Mouse (Mus musculus) CH12.LX (cell line): Measurements from ENCODE around the gene Rab13. TPM values are rescaled to one million over a fixed set of nuclear protein-coding genes. Genes with fewer than 3 reads are reported as not detected.
A peak's percentile ranks its signal among the peaks of the same experiment; 100 is the strongest.

Experiments
- DNase-seq: peaks from one replicate; pipeline ENCODE4 v3.0.0-alpha.2; 2013; ENCODE audit errors: extremely low read depth
- H3K27ac ChIP-seq: 2 replicates; pipeline ENCODE4 v1.5.1; 2012; ENCODE audit warnings: low read depth, mild to moderate bottlenecking, control low read depth, moderate library complexity; ENCODE audit not compliant: insufficient read depth
- H3K27me3 ChIP-seq: replicated peaks from 2 replicates; pipeline ENCODE3; 2012; ENCODE audit warnings: inconsistent platforms
- H3K36me3 ChIP-seq, 2 experiments: replicated peaks in 1 of 2; 2 replicates each; pipeline versions ENCODE3 to v1.6.1; 2012; ENCODE audit warnings: inconsistent platforms in 1 of 2, low read length in 1 of 2, mild to moderate bottlenecking in 1 of 2, mixed read lengths in 1 of 2, moderate library complexity in 1 of 2; ENCODE audit not compliant: control insufficient read depth in 1 of 2, insufficient read depth in 1 of 2
- H3K4me1 ChIP-seq, 2 experiments: 2 replicates each; pipeline ENCODE4 v1.6.1; 2012; ENCODE audit warnings: inconsistent platforms in 1 of 2, moderate library complexity in 1 of 2; ENCODE audit not compliant: insufficient read depth in 2 of 2, control insufficient read depth in 1 of 2
- H3K4me2 ChIP-seq: 2 replicates; pipeline ENCODE4 v1.6.1; 2012; ENCODE audit warnings: low read depth, mild to moderate bottlenecking, control low read depth; ENCODE audit not compliant: poor library complexity, insufficient read depth, severe bottlenecking
- H3K4me3 ChIP-seq, 3 experiments: fragments of 150-350 bp in 1 of 3; sonication (generic) in 1 of 3; replicated peaks in 1 of 3; 2 replicates each; pipeline versions ENCODE3 to v1.5.1; 2011 to 2012; ENCODE audit warnings: low read depth in 2 of 3, low read length in 2 of 3, mild to moderate bottlenecking in 2 of 3, moderate library complexity in 2 of 3, control low read depth in 1 of 3, improper control_type of control experiment in 1 of 3, inconsistent platforms in 1 of 3, mixed read lengths in 1 of 3; ENCODE audit not compliant: poor library complexity in 1 of 3
- H3K79me2 ChIP-seq: replicated peaks from 2 replicates; pipeline ENCODE4 v1.6.1; 2012; ENCODE audit warnings: mild to moderate bottlenecking, moderate library complexity; ENCODE audit not compliant: control insufficient read depth, poor library complexity, insufficient read depth, severe bottlenecking; ENCODE audit errors: extremely low read depth
- H3K9ac ChIP-seq: 2 replicates; pipeline ENCODE4 v1.6.1; 2012; ENCODE audit warnings: low read depth, mild to moderate bottlenecking, control low read depth, moderate library complexity; ENCODE audit not compliant: insufficient read depth
- H3K9me3 ChIP-seq: replicated peaks from 2 replicates; pipeline ENCODE3; 2012; ENCODE audit warnings: low read length, inconsistent platforms, mixed read lengths
- BHLHE40 ChIP-seq: IDR thresholded peaks from 2 replicates; pipeline ENCODE4 v1.6.1; 2011; ENCODE audit warnings: mild to moderate bottlenecking, low read depth, low read length, improper control_type of control experiment
- CHD1 ChIP-seq: IDR thresholded peaks from 2 replicates; pipeline ENCODE4 v1.6.1; 2012; ENCODE audit warnings: low read depth, low read length, improper control_type of control experiment, inconsistent platforms
- E2F4 ChIP-seq: IDR thresholded peaks from 2 replicates; pipeline ENCODE4 v1.6.1; 2011; ENCODE audit warnings: low read depth, low read length, improper control_type of control experiment; ENCODE audit not compliant: insufficient replicate concordance
- ELF1 ChIP-seq: IDR thresholded peaks from 2 replicates; pipeline ENCODE4 v1.6.1; 2014; ENCODE audit warnings: low read depth, mild to moderate bottlenecking, inconsistent platforms, low read length, improper control_type of control experiment
- GABPA ChIP-seq: IDR thresholded peaks from 2 replicates; pipeline ENCODE4 v1.6.1; 2012; ENCODE audit warnings: low read depth, low read length, improper control_type of control experiment, inconsistent platforms; ENCODE audit not compliant: insufficient replicate concordance
- IRF4 ChIP-seq: IDR thresholded peaks from 2 replicates; pipeline ENCODE4 v1.6.1; 2014; ENCODE audit warnings: low read depth, mild to moderate bottlenecking, inconsistent platforms, low read length, improper control_type of control experiment
- JUND ChIP-seq: conservative IDR thresholded peaks from 2 replicates; pipeline ENCODE4 v1.6.1; 2011; ENCODE audit warnings: low read depth, low read length, improper control_type of control experiment
- KAT2A ChIP-seq: IDR thresholded peaks from 2 replicates; pipeline ENCODE4 v1.6.1; 2012; ENCODE audit warnings: low read length, improper control_type of control experiment, inconsistent platforms; ENCODE audit not compliant: insufficient replicate concordance
- MAFK ChIP-seq: IDR thresholded peaks from 2 replicates; pipeline ENCODE4 v1.6.1; 2011; ENCODE audit warnings: low read length, improper control_type of control experiment; ENCODE audit not compliant: insufficient replicate concordance
- MAZ ChIP-seq: IDR thresholded peaks from 2 replicates; pipeline ENCODE4 v1.6.1; 2012; ENCODE audit warnings: low read depth, mild to moderate bottlenecking, inconsistent platforms, low read length, improper control_type of control experiment, moderate library complexity
- MEF2A ChIP-seq: IDR thresholded peaks from 2 replicates; pipeline ENCODE4 v1.6.1; 2014; ENCODE audit warnings: low read depth, mild to moderate bottlenecking, inconsistent platforms, low read length, improper control_type of control experiment, borderline replicate concordance
- MXI1 ChIP-seq: IDR thresholded peaks from 2 replicates; pipeline ENCODE4 v1.6.1; 2011; ENCODE audit warnings: mild to moderate bottlenecking, low read depth, low read length, improper control_type of control experiment
- MYC ChIP-seq: IDR thresholded peaks from 2 replicates; pipeline ENCODE4 v1.6.1; 2011; ENCODE audit warnings: low read depth, mild to moderate bottlenecking, improper control_type of control experiment, low read length
- NELFE ChIP-seq: IDR thresholded peaks from 2 replicates; pipeline ENCODE4 v1.6.1; 2011; ENCODE audit warnings: low read depth, low read length, improper control_type of control experiment
- NRF1 ChIP-seq: IDR thresholded peaks from 2 replicates; pipeline ENCODE4 v1.6.1; 2014; ENCODE audit warnings: low read depth, mild to moderate bottlenecking, inconsistent platforms, low read length, improper control_type of control experiment, moderate library complexity
- SIN3A ChIP-seq: IDR thresholded peaks from 2 replicates; pipeline ENCODE4 v1.6.1; 2012; ENCODE audit warnings: low read length, improper control_type of control experiment, inconsistent platforms
- SMC3 ChIP-seq: IDR thresholded peaks from 2 replicates; pipeline ENCODE4 v1.6.1; 2011; ENCODE audit warnings: low read depth, low read length, improper control_type of control experiment
- UBTF ChIP-seq: IDR thresholded peaks from 2 replicates; pipeline ENCODE4 v1.6.1; 2012; ENCODE audit warnings: low read depth, mild to moderate bottlenecking, inconsistent platforms, low read length, improper control_type of control experiment, moderate library complexity
- ZNF384 ChIP-seq: IDR thresholded peaks from 2 replicates; pipeline ENCODE4 v1.6.1; 2012; ENCODE audit warnings: low read depth, low read length, improper control_type of control experiment, inconsistent platforms
- dilution Hi-C: fragments of 300-500 bp; cut with MboI; formaldehyde crosslinking; loops from 2 replicates; pipeline ENCODE4 v1.14.3; 2020; ENCODE audit warnings: low sequenced_read_pairs; ENCODE audit not compliant: extremely low pct_unique_long_range_greater_than_20kb, extremely low pct_ligation_motif_present
- in situ Hi-C: fragments of 300-500 bp; cut with MboI; formaldehyde crosslinking; loops from 3 replicates; pipeline ENCODE4 v1.14.3; 2019; ENCODE audit warnings: low sequenced_read_pairs, low pct_ligation_motif_present, low pct_unique_long_range_greater_than_20kb, mixed read lengths
- polyA plus RNA-seq: library from polyadenylated mRNA; unstranded; fragments of >175 nt; gene quantifications from 2 replicates; pipeline ENCODE4 v1.2.1, GENCODE M21; 2012; ENCODE audit warnings: low read depth; ENCODE audit not compliant: insufficient read length
- total RNA-seq, 2 experiments: library from RNA; depleted of rRNA; stranded (reverse); fragments of 300-350 nt in 1 of 2; fragments of >200 nt in 1 of 2; gene quantifications; 2 replicates each; pipeline ENCODE4 v1.2.3; 2012 to 2014

Gene Rab13
- total and polyA plus RNA-seq, 3 experiments, result 0.63 to 3.3 TPM; not detected in 1

- Histone ChIP-seq H3K27ac (no peak overlapping the region), H3K9me3 (no peaks in the 10 kb centered on the region)
- dilution Hi-C loops, result no loop called here
- TF ChIP-seq MAFK (no peak), CHD1 (no peak), BHLHE40 (no peak), GABPA (no peak), MEF2A (no peak)
- TF ChIP-seq, all 38 proteins: peak for 0
- Histone ChIP-seq H3K79me2 (peaks cover 28% of the 10 kb centered on the region), H3K36me3 (peaks cover 55 to 68% of the 10 kb centered on the region in 2 experiments), H3K4me3 (peak overlapping the region in 1 of 3 experiments; percentile 92), H3K4me1 (peaks cover 23 to 35% of the 10 kb centered on the region in 2 experiments), H3K4me2 (peak overlapping the region; percentile 63), H3K9ac (peak overlapping the region; percentile 97), H3K27me3 (no peaks in the 10 kb centered on the region)
- DNase-seq, result no peak
- in situ Hi-C loops, result no loop called here
These were observed 54.7 kb downstream of the Rab13 start for GRCm38 (mm10) chr3:90268190-90268589.

DNA sequence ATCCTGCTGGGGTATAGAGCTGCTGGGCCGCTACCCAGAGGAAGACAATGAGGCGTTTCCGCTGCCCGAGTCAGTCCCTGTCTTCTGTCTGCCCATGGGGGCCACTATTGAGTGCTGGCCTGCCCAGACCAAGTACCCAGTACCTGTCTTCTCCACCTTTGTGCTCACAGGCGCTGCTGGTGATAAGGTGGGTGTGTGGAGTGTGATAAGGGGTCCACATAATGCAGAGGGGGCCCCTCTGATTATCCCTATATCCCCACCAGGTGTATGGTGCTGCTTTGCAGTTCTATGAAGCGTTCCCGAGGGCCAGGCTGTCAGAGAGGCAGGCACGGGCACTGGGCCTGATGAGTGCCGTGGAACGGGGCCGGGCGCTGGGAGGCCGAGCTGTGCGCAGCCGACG, 55.5 kb downstream of the Rab13 start:
- TF ChIP-seq SIN3A (no peak), MYC (no peak)
- no peaks in the 10 kb centered on the region for H3K9me3 ChIP-seq
- H3K27ac ChIP-seq, result no peak overlapping the region
- dilution Hi-C loops, result no loop called here
- no peaks in the 10 kb centered on the region for H3K27me3 ChIP-seq
- H3K36me3 ChIP-seq, result peaks cover 57 to 69% of the 10 kb centered on the region in 2 experiments
- H3K4me3 ChIP-seq, result no peak overlapping the region
- no peak overlapping the region for H3K9ac ChIP-seq
- in situ Hi-C loops, result no loop called here
- DNase-seq, result no peak
- peaks cover 28% of the 10 kb centered on the region for H3K79me2 ChIP-seq
- H3K4me1 ChIP-seq, result peaks cover 16 to 27% of the 10 kb centered on the region in 2 experiments
- no peak overlapping the region for H3K4me2 ChIP-seq

DNA sequence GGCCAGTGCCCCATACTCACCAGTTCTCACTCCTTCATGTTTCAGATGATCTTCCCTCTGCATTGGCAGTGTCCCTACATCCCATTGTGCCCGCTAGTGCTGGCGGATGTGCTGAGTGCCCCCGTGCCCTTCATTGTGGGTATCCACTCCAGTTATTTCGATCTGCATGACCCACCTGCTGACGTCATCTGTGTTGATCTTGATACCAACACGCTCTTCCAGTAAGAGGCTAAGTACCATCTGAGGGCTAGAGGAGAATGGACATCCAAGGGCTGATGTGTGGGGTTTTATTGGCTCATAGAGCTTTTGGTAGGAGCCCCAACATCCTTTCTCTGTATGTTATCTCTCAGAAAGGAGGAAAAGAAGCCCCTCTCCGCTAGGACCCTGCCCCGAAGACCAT, 57.3 kb downstream of the Rab13 start:
- Histone ChIP-seq H3K9ac (no peak overlapping the region), H3K36me3 (peaks cover 72 to 83% of the 10 kb centered on the region in 2 experiments), H3K79me2 (peaks cover 28% of the 10 kb centered on the region), H3K4me1 (peaks cover 13 to 20% of the 10 kb centered on the region in 2 experiments), H3K27ac (no peak overlapping the region), H3K9me3 (no peaks in the 10 kb centered on the region), H3K27me3 (no peaks in the 10 kb centered on the region), H3K4me2 (no peak overlapping the region), H3K4me3 (no peak overlapping the region)
- TF ChIP-seq NRF1 (no peak), MYC (no peak), SIN3A (no peak), BHLHE40 (no peak), E2F4 (no peak), SMC3 (no peak), ELF1 (no peak), IRF4 (no peak), KAT2A (no peak), MEF2A (no peak), MXI1 (no peak), MAZ (no peak), JUND (no peak), UBTF (no peak), ZNF384 (no peak), NELFE (no peak), GABPA (no peak)
- DNase-seq, result no peak
- dilution Hi-C loops (no loop called here), in situ Hi-C loops (no loop called here)
